Mouse (Mus musculus) testis, adult 2 months (tissue): ENCODE measurements around the gene Ift122. TPM values are rescaled to one million over a fixed set of nuclear protein-coding genes. Genes with fewer than 3 reads are reported as not detected.
A peak's percentile ranks its signal among the peaks of the same experiment; 100 is the strongest.

Source experiments
- H3K27ac ChIP-seq: fragments of 200-500 bp; 2 replicates; pipeline ENCODE4 v1.5.1; 2012; ENCODE audit warnings: low read depth, low read length; ENCODE audit not compliant: control insufficient read depth, insufficient read depth
- H3K27me3 ChIP-seq: fragments of 200-500 bp; 2 replicates; pipeline ENCODE4 v1.6.1; 2012; ENCODE audit warnings: mild to moderate bottlenecking, low read length, moderate library complexity; ENCODE audit not compliant: control insufficient read depth, insufficient read depth
- H3K36me3 ChIP-seq: fragments of 200-500 bp; 2 replicates; pipeline ENCODE4 v1.6.1; 2012; ENCODE audit warnings: mild to moderate bottlenecking, low read length; ENCODE audit not compliant: control insufficient read depth, insufficient read depth
- H3K4me1 ChIP-seq: fragments of 200-500 bp; 2 replicates; pipeline ENCODE4 v1.6.1; 2012; ENCODE audit warnings: low read length; ENCODE audit not compliant: control insufficient read depth, insufficient read depth
- H3K4me3 ChIP-seq: fragments of 200-500 bp; 2 replicates; pipeline ENCODE4 v1.5.1; 2012; ENCODE audit warnings: low read depth, mild to moderate bottlenecking, low read length, moderate library complexity, mixed read lengths; ENCODE audit not compliant: control insufficient read depth
- CTCF ChIP-seq: fragments of 200-500 bp; IDR thresholded peaks from 2 replicates; pipeline ENCODE4 v1.5.1; 2012; ENCODE audit warnings: low read depth, mild to moderate bottlenecking, inconsistent platforms, low read length, moderate library complexity; ENCODE audit not compliant: control insufficient read depth, insufficient read depth, insufficient replicate concordance
- POLR2A ChIP-seq: fragments of 200-500 bp; IDR thresholded peaks from 2 replicates; pipeline ENCODE4 v1.6.1; 2012; ENCODE audit warnings: low read depth, mild to moderate bottlenecking, inconsistent platforms, low read length, moderate library complexity; ENCODE audit not compliant: control insufficient read depth
- polyA plus RNA-seq: library from polyadenylated mRNA; depleted of rRNA; stranded (reverse); fragments of >200 nt; gene quantifications from 2 replicates; pipeline ENCODE4 v1.2.3, GENCODE M21; 2012

Gene Ift122
- polyA plus RNA-seq, 1 experiment, result 128 TPM

- Histone ChIP-seq H3K4me1 (no peaks in the 10 kb centered on the region), H3K4me3 (no peak within 1 kb of the TSS), H3K36me3 (no peaks in the 10 kb centered on the region), H3K27me3 (no peaks in the 10 kb centered on the region), H3K27ac (no peak within 1 kb of the TSS)
- TF ChIP-seq POLR2A, result no peak
- TF ChIP-seq CTCF, result no peak
These were observed 91.4 kb downstream of the Ift122 start, which contains the start of gene H1foo for GRCm38 (mm10) chr6:115944638-115945037. H1foo (plus strand) TSS chr6:115944938.

GRCm38 (mm10) chr6:115945633-115946032, 92.4 kb downstream of the Ift122 start:
- TF ChIP-seq CTCF, result no peak
- no peak for TF ChIP-seq POLR2A
- H3K27ac ChIP-seq, result no peak overlapping the region
- no peak overlapping the region for H3K4me3 ChIP-seq
- H3K27me3 ChIP-seq, result no peaks in the 10 kb centered on the region
- no peaks in the 10 kb centered on the region for H3K4me1 ChIP-seq
- no peaks in the 10 kb centered on the region for H3K36me3 ChIP-seq

DNA sequence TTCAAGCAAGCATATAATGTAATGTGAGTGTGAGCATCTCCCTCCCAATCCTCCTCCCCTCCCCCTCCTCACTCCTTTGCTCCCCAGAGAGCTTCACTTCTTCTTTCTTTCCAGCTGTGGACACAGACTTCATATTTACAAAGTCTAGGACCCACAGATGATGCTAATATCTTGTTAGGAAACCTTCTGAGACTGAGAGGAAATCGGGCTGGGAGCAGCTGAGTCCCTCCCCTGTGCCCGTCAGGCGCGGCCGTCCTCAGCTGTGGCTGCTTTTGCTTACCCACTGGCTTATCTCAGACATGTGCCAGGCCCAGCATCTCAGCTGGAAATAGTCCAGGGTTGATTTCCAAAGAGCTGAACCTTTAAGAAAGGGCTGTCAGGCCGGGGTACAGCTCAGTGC, 93.1 kb downstream of the Ift122 start:
- Histone ChIP-seq H3K27me3 (no peaks in the 10 kb centered on the region), H3K27ac (no peak overlapping the region), H3K4me3 (no peak overlapping the region), H3K36me3 (no peaks in the 10 kb centered on the region), H3K4me1 (no peaks in the 10 kb centered on the region)
- TF ChIP-seq POLR2A, result no peak
- no peak for TF ChIP-seq CTCF

DNA sequence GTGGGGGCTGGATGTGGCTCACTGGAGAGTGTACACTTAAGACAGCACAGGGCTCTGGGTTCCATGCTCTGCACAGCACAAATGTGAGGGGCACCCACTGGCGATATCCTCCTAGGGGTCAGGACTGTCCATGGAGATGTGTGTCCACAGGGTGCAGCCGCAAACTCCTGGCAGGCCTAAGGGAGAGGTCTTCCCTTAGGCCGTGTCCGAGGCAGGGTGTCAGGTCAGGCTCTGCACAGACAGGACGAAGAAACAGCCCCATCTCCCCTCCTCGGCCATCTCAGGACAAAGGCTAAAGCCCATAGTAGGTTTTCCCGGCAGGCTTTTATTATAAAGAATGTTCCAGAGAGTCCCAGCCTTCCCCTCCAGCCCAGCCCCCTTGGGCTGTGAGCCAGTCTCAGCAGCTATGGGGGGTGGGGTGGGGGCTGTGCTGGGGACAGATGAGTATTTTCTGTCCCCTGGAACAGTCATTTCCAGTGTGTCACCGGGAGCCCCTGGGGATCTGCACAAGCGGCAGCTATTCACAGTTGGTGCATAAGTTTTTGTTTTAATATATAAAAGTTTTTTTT, 101.3 kb downstream of the Ift122 start:
- no peak overlapping the region for H3K4me3 ChIP-seq
- no peaks in the 10 kb centered on the region for H3K36me3 ChIP-seq
- peaks cover 4% of the 10 kb centered on the region for H3K4me1 ChIP-seq
- TF ChIP-seq CTCF, result no peak
- no peak for TF ChIP-seq POLR2A
- H3K27me3 ChIP-seq, result no peaks in the 10 kb centered on the region
- no peak overlapping the region for H3K27ac ChIP-seq

- TF ChIP-seq POLR2A, result no peak
- no peak for TF ChIP-seq CTCF
- Histone ChIP-seq H3K27me3 (no peaks in the 10 kb centered on the region), H3K4me1 (peaks cover 6% of the 10 kb centered on the region), H3K4me3 (no peak overlapping the region), H3K27ac (no peak overlapping the region), H3K36me3 (no peaks in the 10 kb centered on the region)
These were observed 101.9 kb downstream of the Ift122 start for GRCm38 (mm10) chr6:115955169-115955568.

DNA sequence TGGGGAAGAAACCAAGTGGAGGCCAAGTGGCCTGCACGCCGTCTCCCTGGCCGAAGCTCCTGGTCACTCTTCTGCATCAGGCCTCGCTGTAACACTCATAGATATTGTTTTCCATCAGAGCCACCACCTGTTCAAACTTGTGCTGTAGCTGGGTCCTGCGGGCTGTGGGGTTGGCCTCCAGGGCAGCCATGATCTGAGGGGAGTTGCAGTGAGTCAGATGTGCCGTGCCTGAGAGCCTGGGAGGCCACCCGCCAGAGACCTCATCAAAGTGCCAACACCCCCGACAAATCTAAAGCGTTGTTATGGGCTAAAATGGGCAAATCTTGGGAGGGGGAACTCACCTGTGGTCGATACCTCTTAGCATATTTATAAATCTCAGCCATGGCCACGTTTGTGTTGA, 102.4 kb downstream of the Ift122 start:
- H3K27me3 ChIP-seq, result no peaks in the 10 kb centered on the region
- no peaks in the 10 kb centered on the region for H3K36me3 ChIP-seq
- no peak overlapping the region for H3K27ac ChIP-seq
- TF ChIP-seq POLR2A, result no peak
- TF ChIP-seq CTCF, result no peak
- peaks cover 8% of the 10 kb centered on the region for H3K4me1 ChIP-seq
- H3K4me3 ChIP-seq, result no peak overlapping the region

- H3K4me3 ChIP-seq, result no peak overlapping the region
- H3K4me1 ChIP-seq, result peaks cover 13% of the 10 kb centered on the region
- H3K27me3 ChIP-seq, result no peaks in the 10 kb centered on the region
- 0 out of 2 replicates have a peak, but pooled peaks have one; percentile 9 for TF ChIP-seq CTCF
- no peak for TF ChIP-seq POLR2A
- no peaks in the 10 kb centered on the region for H3K36me3 ChIP-seq
- no peak overlapping the region for H3K27ac ChIP-seq
These were observed 103.2 kb downstream of the Ift122 start for GRCm38 (mm10) chr6:115956418-115956921.
